Mouse (Mus musculus) heart, adult 8-10 months (tissue): ENCODE results near the gene Gm2a. TPM values are rescaled to one million over a fixed set of nuclear protein-coding genes. Genes with fewer than 3 reads are reported as not detected.

ENCODE experiments used
- DNase-seq: peaks from one replicate; pipeline ENCODE4 v3.0.0; 2022; ENCODE audit warnings: low spot score
- total RNA-seq, 4 experiments: library from RNA; stranded (reverse); gene quantifications; 2 replicates each; pipeline ENCODE4 v1.2.4; 2022

Gene Gm2a
- total RNA-seq, 4 experiments from 2014 or later = 9.4 to 10.7 (median 10.1) TPM

- no peak for DNase-seq
Observed at GRCm38 (mm10) chr11:55131077-55131742, 33.3 kb downstream of the Gm2a start.

DNA sequence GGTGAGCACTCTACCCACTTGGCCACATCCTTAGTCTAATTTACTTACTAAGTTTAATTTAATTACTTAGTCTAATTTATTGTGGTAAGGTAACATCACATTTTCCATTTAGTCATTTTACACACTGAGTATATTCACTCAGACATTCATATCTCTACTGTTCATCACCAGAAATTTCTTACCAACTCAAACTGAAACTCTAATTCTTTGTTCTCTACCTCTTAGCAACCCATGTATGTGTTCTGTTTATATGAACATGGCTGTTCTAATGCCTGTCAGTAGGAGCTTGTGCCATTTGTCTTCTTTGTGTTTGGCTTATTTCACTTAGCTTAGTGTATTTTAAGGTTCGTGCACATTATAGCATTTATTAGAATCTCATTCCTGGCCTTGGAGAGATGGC is 34.0 kb downstream of the Gm2a start:
- no peak for DNase-seq

DNA sequence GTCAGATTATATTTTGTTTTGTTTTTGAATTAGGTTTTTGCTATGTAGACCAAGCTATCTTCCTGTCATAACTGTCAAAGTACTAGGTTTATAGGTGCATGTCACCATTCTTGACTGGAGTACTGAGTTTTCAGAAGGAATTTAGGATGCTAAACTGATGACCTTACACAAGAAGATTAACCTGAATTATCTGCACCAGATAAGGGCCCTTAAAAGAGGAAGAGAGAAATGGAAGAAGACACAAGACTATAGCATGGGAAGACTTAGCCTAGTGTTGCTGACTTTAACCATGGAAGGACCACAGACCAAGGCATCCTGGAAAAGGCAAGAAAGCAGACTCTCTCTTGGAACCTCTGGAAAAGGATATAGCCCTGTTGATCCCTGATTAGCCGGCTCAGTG is 35.3 kb downstream of the Gm2a start:
- no peak for DNase-seq

DNA sequence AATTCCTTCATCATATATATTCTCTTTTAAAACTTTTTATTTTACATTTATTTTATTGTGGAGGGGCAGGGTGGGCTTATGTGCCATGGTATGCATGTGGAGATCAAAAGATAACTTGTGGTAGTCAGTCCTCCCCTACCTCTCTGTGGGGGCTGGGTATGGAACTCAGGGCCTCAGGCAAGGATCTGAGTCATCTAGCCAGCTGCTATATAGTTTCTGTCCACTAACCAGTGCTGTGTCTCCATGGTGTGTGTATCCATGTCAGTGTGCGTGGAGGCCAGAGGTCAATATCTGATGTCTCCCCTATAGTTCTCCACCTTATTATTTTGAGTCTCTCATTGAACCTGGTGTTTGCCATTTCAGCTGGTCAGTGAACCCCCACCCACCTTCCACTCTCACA is 36.5 kb downstream of the Gm2a start:
- DNase-seq = no peak

DNA sequence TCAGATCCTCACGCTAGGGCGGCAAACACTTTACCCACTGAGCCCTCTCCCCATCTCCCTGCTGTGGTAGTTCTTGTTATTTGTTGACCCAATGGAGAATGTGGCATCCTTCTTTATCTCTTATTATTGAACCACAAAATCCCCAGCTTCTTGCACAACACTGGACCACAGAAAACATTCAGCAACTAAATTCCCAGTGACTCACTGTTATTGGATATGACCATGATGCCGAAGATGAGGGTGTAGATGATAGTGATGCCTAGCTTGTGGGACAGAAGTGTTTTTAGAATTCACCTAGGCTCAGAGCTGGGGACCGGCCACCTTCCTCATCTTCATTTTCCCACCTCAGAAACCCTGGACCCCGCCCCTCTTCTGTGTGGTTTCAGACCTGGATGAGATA is 37.0 kb downstream of the Gm2a start:
- DNase-seq = no peak

- DNase-seq = no peak
Observed at GRCm38 (mm10) chr11:55136770-55137547, 39.0 kb downstream of the Gm2a start.

DNA sequence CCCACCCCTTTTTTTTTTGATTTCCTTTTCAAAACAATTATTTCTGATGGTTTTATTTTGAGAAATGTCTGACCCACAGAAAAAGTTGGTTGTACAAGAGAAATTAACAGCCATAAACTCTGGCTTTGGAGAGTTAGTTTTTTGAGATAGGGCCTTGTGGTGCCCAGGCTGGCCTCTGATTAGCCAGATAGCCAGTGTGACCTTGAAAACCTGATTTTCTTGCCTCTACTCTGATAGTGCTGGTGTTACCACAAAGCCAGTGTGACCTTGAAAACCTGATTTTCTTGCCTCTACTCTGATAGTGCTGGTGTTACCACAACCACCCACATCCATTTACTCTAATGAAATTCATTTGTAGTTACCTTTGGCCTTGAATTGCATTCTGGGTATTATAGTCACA is 39.7 kb downstream of the Gm2a start:
- DNase-seq = no peak

DNA sequence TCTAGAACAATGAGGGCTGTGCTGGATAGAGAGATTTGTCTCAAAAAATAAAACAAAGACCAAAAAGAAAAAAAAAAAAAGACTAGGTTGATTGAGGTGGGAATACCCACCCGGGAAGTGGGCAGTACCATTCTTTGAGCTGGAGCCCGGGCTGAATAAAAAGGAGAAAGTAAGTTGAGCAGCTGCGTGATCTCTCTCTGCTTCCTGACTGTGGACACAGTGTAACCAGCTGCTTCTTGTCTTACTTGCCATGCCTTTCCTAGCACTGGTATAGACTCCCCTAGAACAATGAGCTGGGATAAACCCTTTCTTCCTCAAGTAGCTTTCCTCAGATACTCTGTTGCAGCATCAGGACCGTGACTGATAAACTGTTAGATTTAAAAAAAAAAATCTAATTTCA is 43.6 kb downstream of the Gm2a start:
- no peak for DNase-seq

DNA sequence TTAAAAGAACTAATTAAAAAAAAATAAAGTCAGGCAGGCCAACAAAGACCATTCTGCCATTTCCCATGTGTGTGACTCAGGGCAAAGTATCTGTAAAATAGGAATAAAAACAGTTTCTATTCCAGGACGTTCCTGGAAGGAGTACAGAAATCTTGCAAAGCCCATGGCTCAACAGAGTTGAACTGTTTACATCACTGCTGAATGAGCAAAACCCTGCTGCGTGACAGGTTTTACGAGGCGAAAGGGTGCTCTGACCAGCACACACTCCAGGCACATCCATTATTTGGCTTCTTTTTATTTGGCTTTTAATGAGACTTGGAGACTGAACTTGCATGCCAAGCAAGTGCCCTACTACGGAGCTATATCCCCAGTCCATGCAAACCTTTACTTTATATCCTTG is 46.1 kb downstream of the Gm2a start:
- DNase-seq = no peak

- DNase-seq = no peak
Observed at GRCm38 (mm10) chr11:55146855-55147254, 48.9 kb downstream of the Gm2a start.

- no peak for DNase-seq
Observed at GRCm38 (mm10) chr11:55147423-55147822, 49.5 kb downstream of the Gm2a start.

DNA sequence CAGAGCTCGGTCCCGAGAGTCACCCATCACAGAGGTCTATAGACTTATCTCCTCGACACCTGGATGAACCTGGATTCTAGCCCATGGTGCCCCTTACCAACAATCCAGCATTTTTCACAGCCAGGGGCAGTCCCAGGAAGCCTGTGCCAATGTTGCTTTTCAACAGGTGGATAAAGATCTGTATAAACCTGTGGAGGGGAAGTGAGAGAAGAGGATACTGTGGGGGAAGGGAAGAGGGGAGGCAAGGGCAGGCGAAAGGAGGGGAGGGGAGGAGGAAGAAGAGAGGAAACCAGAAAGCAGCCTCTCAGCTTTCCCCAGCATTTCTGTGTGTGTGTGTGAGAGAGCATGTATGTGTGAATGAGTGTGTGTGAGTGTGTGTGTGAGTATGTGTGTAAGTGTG is 50.5 kb downstream of the Gm2a start:
- DNase-seq = no peak

DNA sequence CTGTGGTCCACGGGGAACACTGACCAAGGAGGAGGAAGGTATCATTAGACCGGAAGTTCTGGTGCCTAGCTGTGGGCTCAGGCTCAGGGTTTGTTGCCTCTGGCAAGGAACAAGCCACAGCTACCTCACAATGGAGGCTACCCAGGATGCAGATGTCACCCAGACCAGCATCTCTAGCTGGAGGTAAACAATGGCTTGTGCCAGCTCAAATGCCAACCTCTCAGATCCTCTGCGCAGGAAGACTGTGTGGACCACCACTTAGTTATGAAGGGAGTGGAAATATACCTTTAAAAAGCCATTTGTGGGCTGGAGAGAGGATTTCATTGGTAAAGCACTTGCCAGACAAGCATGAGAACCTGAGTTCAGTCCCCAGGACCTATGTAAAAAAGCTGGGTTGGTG is 53.7 kb downstream of the Gm2a start, which contains the start of gene Slc36a3:
TSS of gene Slc36a3 (minus strand) at position 101 of the 400 bp plus-strand sequence.
- no peak for DNase-seq

GRCm38 (mm10) chr11:55154398-55155069 is 56.6 kb downstream of the Gm2a start:
- no peak for DNase-seq

DNA sequence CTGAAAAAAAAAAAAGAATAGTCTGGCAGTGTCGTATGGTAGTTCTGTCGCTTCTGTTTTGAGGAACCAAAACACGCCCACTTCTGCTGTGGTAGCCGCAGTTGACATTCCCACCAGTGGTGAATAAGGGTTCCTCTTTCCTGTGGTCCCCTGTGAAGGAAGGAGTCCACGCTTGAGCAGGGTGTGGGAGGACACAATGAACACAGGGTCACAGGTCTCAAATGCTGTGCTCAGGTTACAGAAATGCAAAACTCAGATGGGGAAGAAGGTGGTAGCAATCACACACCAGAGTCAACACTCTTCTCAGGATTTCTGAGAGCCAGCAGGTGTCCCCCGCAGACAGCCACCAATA is 57.1 kb downstream of the Gm2a start:
- peak; percentile 29 for DNase-seq

DNA sequence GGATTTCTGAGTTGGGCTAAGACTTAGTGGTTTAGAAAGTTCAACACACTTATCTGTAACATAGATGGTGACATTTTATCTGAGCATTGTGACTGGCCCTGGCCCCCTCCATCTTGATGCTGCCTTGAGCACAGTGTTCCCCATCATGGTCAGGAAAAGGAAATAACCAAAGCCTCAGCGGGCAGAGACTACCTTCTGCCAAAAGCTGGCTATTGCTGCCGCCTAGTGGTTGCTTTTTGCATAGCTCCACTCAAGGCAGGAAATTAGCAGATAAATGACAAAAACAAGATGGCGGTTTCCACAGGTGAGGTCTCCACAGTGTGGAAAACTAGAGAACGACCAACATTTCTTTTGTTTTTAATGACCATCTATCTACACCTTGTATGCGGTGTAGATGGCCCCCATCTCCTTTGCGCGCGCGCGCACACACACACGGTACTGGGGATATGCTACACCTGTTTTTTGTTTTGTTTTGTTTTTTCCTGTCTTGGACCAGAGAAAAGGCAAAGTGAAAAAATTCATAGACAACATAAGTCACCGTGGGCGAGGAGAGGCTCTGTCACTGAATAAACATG is 61.0 kb downstream of the Gm2a start:
- peak; percentile 73 for DNase-seq

Other genes starting within 250 kb of the Gm2a start
- 10 to 100 TPM; 35.9 to 40.2 (median 39.3) TPM for gene Lyrm7, start 237.2 kb upstream of the Gm2a start, total RNA-seq
- 100 to 1,000 TPM; 213 to 341 (median 275) TPM for gene Hint1, start 231.7 kb upstream of the Gm2a start, total RNA-seq
- gene Gpx3, start 195.7 kb upstream of the Gm2a start, total RNA-seq = 100 to 1,000 TPM; 188 to 354 (median 218) TPM
- 10 to 100 TPM; 30.7 to 41.6 (median 35.2) TPM for gene Tnip1, start 135.2 kb upstream of the Gm2a start, total RNA-seq
- 100 to 1,000 TPM; 202 to 217 (median 212) TPM for gene Anxa6, start 64.7 kb upstream of the Gm2a start, total RNA-seq
- 1 to 10 TPM; 5.9 to 9.4 (median 6.5) TPM for gene Ccdc69, start 20.0 kb upstream of the Gm2a start, total RNA-seq
- not detected for gene Slc36a3, start 53.6 kb downstream of the Gm2a start, total RNA-seq
- 10 to 100 TPM in 3 of 4 experiments, 1 to 10 TPM in 1; 10.0 to 14.0 (median 12.0) TPM for gene Slc36a2, start 87.0 kb downstream of the Gm2a start, total RNA-seq
- gene Slc36a1, start 106.2 kb downstream of the Gm2a start, total RNA-seq = 10 to 100 TPM in 3 of 4 experiments, 1 to 10 TPM in 1; 8.8 to 12.1 (median 10.4) TPM
- under 1 TPM; 0.08 to 0.20 (median 0.11) TPM for gene Fat2, start 238.4 kb downstream of the Gm2a start, total RNA-seq